Mouse (Mus musculus) limb, embryonic 12.5 days (tissue): ENCODE results near the gene Catsper2. TPM values are rescaled to one million over a fixed set of nuclear protein-coding genes. Genes with fewer than 3 reads are reported as not detected.

Source experiments
- ATAC-seq: fragments of 200-750 bp; cut with Nextera tagmentation; 2 replicates; pipeline ENCODE4 v1.8.0; 2017; ENCODE audit warnings: low read depth, moderate TSS enrichment; ENCODE audit not compliant: insufficient number of reproducible peaks, insufficient read depth, low FRiP score, low TSS enrichment
- H3K27ac ChIP-seq: fragments of 300-500 bp; sonication (generic); 2 replicates; pipeline ENCODE4 v1.5.1; 2016; ENCODE audit warnings: mild to moderate bottlenecking, moderate library complexity
- H3K27me3 ChIP-seq: fragments of 300-500 bp; sonication (generic); 2 replicates; pipeline ENCODE4 v1.6.1; 2016; ENCODE audit warnings: mild to moderate bottlenecking, moderate library complexity
- H3K36me3 ChIP-seq: fragments of 300-500 bp; sonication (generic); 2 replicates; pipeline ENCODE4 v1.6.1; 2016; ENCODE audit warnings: mild to moderate bottlenecking, moderate library complexity
- H3K4me1 ChIP-seq: fragments of 300-500 bp; sonication (generic); replicated peaks from 2 replicates; pipeline ENCODE4 v1.6.1; 2016
- H3K4me2 ChIP-seq: fragments of 300-500 bp; sonication (generic); 2 replicates; pipeline ENCODE4 v1.6.1; 2016; ENCODE audit warnings: mild to moderate bottlenecking, moderate library complexity
- H3K4me3 ChIP-seq: fragments of 300-500 bp; sonication (generic); replicated peaks from 2 replicates; pipeline ENCODE4 v1.5.1; 2016; ENCODE audit warnings: mild to moderate bottlenecking
- H3K9ac ChIP-seq: fragments of 300-500 bp; sonication (generic); replicated peaks from 2 replicates; pipeline ENCODE4 v1.6.1; 2016; ENCODE audit warnings: mild to moderate bottlenecking, moderate library complexity
- H3K9me3 ChIP-seq: fragments of 300-500 bp; sonication (generic); 2 replicates; pipeline ENCODE4 v1.6.1; 2016; ENCODE audit warnings: mild to moderate bottlenecking, moderate library complexity
- WGBS: fragments of 180-500 bp; shearing (Covaris S2); methylation state at CpG from one replicate; pipeline ENCODE4 v1.1.7; 2016; 5-methylcytosine and 5-hydroxymethylcytosine counted together
- polyA plus RNA-seq: library from polyadenylated mRNA; unstranded; fragments of >200 nt; fragmentation: Nextera tagmentation; extraction: Ambion mirVana; gene quantifications from 2 replicates; pipeline ENCODE4 v1.2.1, GENCODE M21; 2016

Catsper2 gene
- polyA plus RNA-seq, 1 experiment from 2014 or later, result 4.1 TPM

- H3K9me3 ChIP-seq, result no peaks in the 10 kb centered on the region
- H3K27me3 ChIP-seq, result no peaks in the 10 kb centered on the region
- H3K4me2 ChIP-seq, result no peak overlapping the region
- 94% methylated on average over 2 of the region's 2 CpGs for WGBS
- H3K36me3 ChIP-seq, result peaks cover 97% of the 10 kb centered on the region
- H3K27ac ChIP-seq, result no peak overlapping the region
- no peak overlapping the region for H3K9ac ChIP-seq
- ATAC-seq, result no peak
- H3K4me3 ChIP-seq, result no peak overlapping the region
- H3K4me1 ChIP-seq, result no peaks in the 10 kb centered on the region
Observed at GRCm38 (mm10) chr2:121425890-121426289, 12.3 kb upstream of the Catsper2 start.

DNA sequence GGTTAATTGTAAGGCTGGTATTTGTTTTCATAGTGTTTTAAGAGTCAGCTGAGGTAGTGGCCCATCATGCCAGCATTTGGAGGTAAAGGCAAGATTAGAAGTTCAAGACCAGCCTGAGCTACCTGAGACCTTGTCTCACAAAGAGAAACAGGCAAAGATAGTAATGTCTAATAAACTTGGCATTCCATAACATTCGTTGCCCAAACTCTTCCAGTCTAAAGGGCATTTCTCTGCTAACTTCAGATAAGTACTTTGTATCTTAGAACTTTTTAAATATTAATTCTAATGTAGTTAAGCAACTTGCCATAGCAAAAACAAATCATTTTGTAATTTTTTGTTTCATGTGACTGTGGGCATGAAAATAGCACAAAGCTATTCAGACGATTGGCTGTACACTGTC is 9.6 kb upstream of the Catsper2 start:
- Histone ChIP-seq H3K27me3 (no peaks in the 10 kb centered on the region), H3K4me1 (no peaks in the 10 kb centered on the region), H3K9me3 (no peaks in the 10 kb centered on the region), H3K9ac (no peak overlapping the region), H3K4me3 (no peak overlapping the region), H3K4me2 (no peak overlapping the region), H3K27ac (no peak overlapping the region), H3K36me3 (peaks cover 90% of the 10 kb centered on the region)
- ATAC-seq, result no peak
- 88% methylated on average over 2 of the region's 2 CpGs for WGBS

- Histone ChIP-seq H3K9ac (no peak overlapping the region), H3K4me1 (peaks cover 21% of the 10 kb centered on the region), H3K4me2 (no peak overlapping the region), H3K4me3 (no peak overlapping the region), H3K27me3 (no peaks in the 10 kb centered on the region), H3K27ac (no peak overlapping the region), H3K36me3 (peaks cover 61% of the 10 kb centered on the region), H3K9me3 (no peaks in the 10 kb centered on the region)
- 94% methylated on average over 3 of the region's 3 CpGs for WGBS
- no peak for ATAC-seq
Observed at GRCm38 (mm10) chr2:121418476-121418875, 4.9 kb upstream of the Catsper2 start.

GRCm38 (mm10) chr2:121416356-121416755 is 2.8 kb upstream of the Catsper2 start:
- Histone ChIP-seq H3K27me3 (no peaks in the 10 kb centered on the region), H3K4me1 (peaks cover 24% of the 10 kb centered on the region), H3K9me3 (no peaks in the 10 kb centered on the region), H3K27ac (no peak overlapping the region), H3K9ac (no peak overlapping the region), H3K4me3 (0 out of 2 replicates have a peak overlapping the region, but pooled peaks have one; percentile 3), H3K4me2 (peak overlapping the region; percentile 74), H3K36me3 (peaks cover 41% of the 10 kb centered on the region)
- no peak for ATAC-seq
- WGBS, result 94% methylated on average over 6 of the region's 6 CpGs

DNA sequence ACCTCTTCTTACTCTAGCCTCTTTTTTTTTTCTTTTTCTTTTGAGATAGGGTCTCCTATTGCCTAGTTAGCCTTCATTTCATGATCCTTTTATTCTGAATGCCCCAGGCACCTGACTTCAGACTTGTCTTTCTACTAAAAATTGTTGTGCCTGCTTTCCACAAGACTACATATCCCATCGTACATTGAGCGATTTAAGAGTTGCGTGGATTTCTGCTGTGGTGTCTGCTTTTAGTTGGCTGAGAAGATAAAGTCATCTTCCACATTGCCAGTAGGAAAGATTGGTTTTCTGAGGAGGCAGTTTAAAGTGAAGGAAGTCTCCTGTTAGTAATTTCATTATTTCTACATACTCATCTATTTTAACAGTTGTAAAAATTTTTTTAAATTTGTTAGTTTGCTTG is 2.0 kb upstream of the Catsper2 start:
- Histone ChIP-seq H3K27me3 (no peaks in the 10 kb centered on the region), H3K9ac (peak overlapping the region; percentile 97), H3K4me2 (peak overlapping the region; percentile 74), H3K36me3 (peaks cover 37% of the 10 kb centered on the region), H3K9me3 (no peaks in the 10 kb centered on the region), H3K27ac (no peak overlapping the region), H3K4me1 (peaks cover 24% of the 10 kb centered on the region), H3K4me3 (peak overlapping the region; percentile 92)
- ATAC-seq, result no peak
- 90% methylated on average over 3 of the region's 3 CpGs for WGBS

GRCm38 (mm10) chr2:121415103-121415502 is 1.5 kb upstream of the Catsper2 start:
- peak overlapping the region; percentile 74 for H3K4me2 ChIP-seq
- H3K36me3 ChIP-seq, result peaks cover 34% of the 10 kb centered on the region
- H3K27ac ChIP-seq, result no peak overlapping the region
- 75% methylated on average over 3 of the region's 3 CpGs for WGBS
- peak overlapping the region; percentile 92 for H3K4me3 ChIP-seq
- H3K9me3 ChIP-seq, result no peaks in the 10 kb centered on the region
- H3K4me1 ChIP-seq, result peaks cover 24% of the 10 kb centered on the region
- no peaks in the 10 kb centered on the region for H3K27me3 ChIP-seq
- ATAC-seq, result no peak
- H3K9ac ChIP-seq, result peak overlapping the region; percentile 97

DNA sequence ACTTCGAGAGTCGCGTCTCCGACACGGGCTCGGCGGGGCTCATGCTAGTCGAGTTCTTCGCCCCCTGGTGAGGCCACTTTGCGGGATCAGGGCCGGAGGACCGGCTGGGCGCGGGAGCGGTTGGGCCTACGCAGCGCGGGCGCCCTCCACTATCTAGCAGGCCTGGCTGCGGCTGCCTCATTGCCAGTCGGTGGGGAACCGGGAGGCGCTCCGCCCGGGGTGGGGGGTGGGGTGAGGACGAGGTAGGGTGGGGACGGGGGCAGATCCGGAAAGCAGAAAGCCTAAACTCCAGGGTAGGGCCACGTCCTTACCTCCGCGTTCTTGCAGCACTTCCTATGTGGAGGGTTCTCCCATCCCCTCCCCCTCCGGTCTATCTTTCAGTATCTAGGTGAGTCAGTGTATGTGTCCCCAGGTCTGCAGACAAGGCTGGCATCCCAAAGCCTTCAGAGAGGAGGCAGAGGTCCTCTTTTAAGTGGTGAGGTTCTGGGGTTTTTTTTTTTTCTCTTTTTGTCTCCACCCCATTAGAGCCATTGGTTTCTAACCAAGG is 620 bp upstream of the Catsper2 start:
- peaks cover 28% of the 10 kb centered on the region for H3K36me3 ChIP-seq
- WGBS, result under 1% methylated on average over 32 of the region's 32 CpGs
- peak overlapping the region; percentile 97 for H3K9ac ChIP-seq
- peak overlapping the region; percentile 92 for H3K4me3 ChIP-seq
- H3K27me3 ChIP-seq, result no peaks in the 10 kb centered on the region
- H3K9me3 ChIP-seq, result no peaks in the 10 kb centered on the region
- ATAC-seq, result peak; percentile 17
- H3K4me1 ChIP-seq, result peaks cover 24% of the 10 kb centered on the region
- peak overlapping the region; percentile 97 for H3K27ac ChIP-seq
- H3K4me2 ChIP-seq, result peak overlapping the region; percentile 74

- H3K36me3 ChIP-seq, result peaks cover 16% of the 10 kb centered on the region
- peak overlapping the region; percentile 97 for H3K27ac ChIP-seq
- peak overlapping the region; percentile 92 for H3K4me3 ChIP-seq
- H3K4me2 ChIP-seq, result peak overlapping the region; percentile 65
- peaks cover 24% of the 10 kb centered on the region for H3K4me1 ChIP-seq
- no peaks in the 10 kb centered on the region for H3K27me3 ChIP-seq
- 0 out of 2 replicates have a peak, but pooled peaks cover 4% of the 10 kb centered on the region for H3K9me3 ChIP-seq
- peak; percentile 1 for ATAC-seq
- H3K9ac ChIP-seq, result peak overlapping the region; percentile 97
- 12% methylated on average over 4 of the region's 4 CpGs for WGBS
Observed at GRCm38 (mm10) chr2:121412843-121413386, 677 bp downstream of the Catsper2 start.

- H3K4me3 ChIP-seq, result no peak overlapping the region
- no peaks in the 10 kb centered on the region for H3K27me3 ChIP-seq
- no peak overlapping the region for H3K27ac ChIP-seq
- H3K9ac ChIP-seq, result no peak overlapping the region
- no peak for ATAC-seq
- 0 out of 2 replicates have a peak, but pooled peaks cover 3% of the 10 kb centered on the region for H3K4me1 ChIP-seq
- H3K9me3 ChIP-seq, result 0 out of 2 replicates have a peak, but pooled peaks cover 4% of the 10 kb centered on the region
- no peaks in the 10 kb centered on the region for H3K36me3 ChIP-seq
- WGBS, result 30% methylated on average over 4 of the region's 4 CpGs
- H3K4me2 ChIP-seq, result no peak overlapping the region
Observed at GRCm38 (mm10) chr2:121408160-121408559, 5.4 kb downstream of the Catsper2 start.

- ATAC-seq, result no peak
- Histone ChIP-seq H3K4me3 (no peak overlapping the region), H3K4me1 (0 out of 2 replicates have a peak, but pooled peaks cover under 1% of the 10 kb centered on the region), H3K4me2 (no peak overlapping the region), H3K27me3 (no peaks in the 10 kb centered on the region), H3K27ac (no peak overlapping the region), H3K9ac (no peak overlapping the region), H3K9me3 (0 out of 2 replicates have a peak, but pooled peaks cover 2% of the 10 kb centered on the region), H3K36me3 (no peaks in the 10 kb centered on the region)
Observed at GRCm38 (mm10) chr2:121403296-121403695, 10.3 kb downstream of the Catsper2 start.

- Histone ChIP-seq H3K4me2 (no peak overlapping the region), H3K9ac (no peak overlapping the region), H3K4me3 (no peak overlapping the region), H3K36me3 (no peaks in the 10 kb centered on the region), H3K27me3 (no peaks in the 10 kb centered on the region), H3K9me3 (no peaks in the 10 kb centered on the region), H3K27ac (no peak overlapping the region), H3K4me1 (0 out of 2 replicates have a peak, but pooled peaks cover 3% of the 10 kb centered on the region)
- WGBS, result 16% methylated on average over 8 of the region's 8 CpGs
- ATAC-seq, result no peak
Observed at GRCm38 (mm10) chr2:121396624-121397023, 17.0 kb downstream of the Catsper2 start.
